Mouse (Mus musculus): ENCODE measurements around the gene Golga2. TPM values are rescaled to one million over a fixed set of nuclear protein-coding genes. Genes with fewer than 3 reads are reported as not detected.
A peak's percentile ranks its signal among the peaks of the same experiment; 100 is the strongest.

The Golga2 gene
- total and polyA plus RNA-seq, 3 experiments = 15.4 to 27.1 (median 23.0) TPM

DNA sequence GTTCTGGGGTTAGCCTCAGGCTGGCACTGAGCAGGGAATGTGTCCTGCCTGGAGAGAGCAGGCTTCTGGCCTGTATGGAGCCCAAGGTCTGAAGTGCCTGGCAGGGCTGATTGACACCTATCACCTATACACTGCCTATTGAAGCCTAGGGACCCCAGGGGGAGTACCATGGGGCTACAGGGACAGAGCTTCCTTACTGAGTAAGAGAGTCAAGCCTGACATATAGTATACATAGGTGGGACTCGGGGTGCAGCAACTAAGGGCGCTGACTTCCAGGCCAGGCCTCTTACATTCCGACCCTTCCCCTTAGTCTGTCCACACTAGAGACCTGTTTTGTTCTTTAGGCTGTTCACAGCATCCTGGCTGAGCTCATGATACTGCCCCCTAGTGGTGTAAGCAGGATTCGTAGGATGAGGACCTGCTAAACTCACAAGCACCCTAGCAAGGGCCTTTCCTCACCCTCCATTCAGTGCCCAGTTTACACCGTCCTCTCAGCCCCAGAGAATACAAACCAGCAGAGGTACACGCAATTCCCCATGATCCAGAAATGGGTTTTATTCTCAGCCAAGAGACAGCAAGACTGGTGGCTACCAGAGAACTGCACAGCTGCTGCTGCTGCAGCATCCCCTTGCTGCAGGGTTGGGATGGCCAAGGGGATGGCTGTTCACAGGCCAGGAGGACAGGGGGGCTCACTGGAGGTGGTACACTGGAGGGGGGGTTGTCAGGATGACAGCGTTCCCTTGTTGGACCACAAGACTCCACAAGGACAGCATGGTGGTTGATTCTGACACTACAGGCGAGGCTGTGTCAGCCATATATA lies 21.0 kb downstream of the Golga2 start:
- in situ Hi-C loops (cut with MboI; ENCODE audit: low pct_ligation_motif_present, low pct_unique_long_range_greater_than_20kb, low sequenced_read_pairs) = no loop called here
- Histone ChIP-seq H3K9ac (ENCODE audit: insufficient read depth, low read depth) (no peak overlapping the region), H3K36me3 (replicated peaks in 1 of 2; ENCODE audit: control insufficient read depth in 1 of 2, insufficient read depth in 1 of 2, low read length in 1 of 2) (peaks cover 48 to 65% of the 10 kb centered on the region in 2 experiments), H3K27ac (ENCODE audit: insufficient read depth, low read depth) (no peak overlapping the region), H3K4me1 (ENCODE audit: control insufficient read depth in 1 of 2, insufficient read depth in 2 of 2) (peaks cover 13 to 28% of the 10 kb centered on the region in 2 experiments), H3K27me3 (replicated peaks) (peaks cover 1% of the 10 kb centered on the region), H3K4me3 (replicated peaks in 1 of 3; ENCODE audit: low read depth in 2 of 3, low read length in 2 of 3, poor library complexity in 1 of 3) (no peak overlapping the region), H3K9me3 (replicated peaks; ENCODE audit: low read length) (no peaks in the 10 kb centered on the region), H3K4me2 (ENCODE audit: insufficient read depth, low read depth, poor library complexity, severe bottlenecking) (no peak overlapping the region), H3K79me2 (replicated peaks; ENCODE audit: control insufficient read depth, extremely low read depth, insufficient read depth, poor library complexity, severe bottlenecking) (no peaks in the 10 kb centered on the region)
- TF ChIP-seq IRF4 (IDR thresholded peaks at IDR 0.05; ENCODE audit: low read depth, low read length) (no peak), CTCF (conservative IDR thresholded peaks at IDR 0.05 in 1 of 2, IDR thresholded peaks at IDR 0.05 in 1 of 2; ENCODE audit: low read depth in 2 of 2, low read length in 2 of 2) (peak; percentile 76 to 93), SMC3 (IDR thresholded peaks at IDR 0.05; ENCODE audit: low read depth, low read length) (peak; percentile 24; the same call in 1 of the 2 replicates)
- peak; percentile 67 for DNase-seq (ENCODE audit: extremely low read depth)
- dilution Hi-C loops (cut with MboI; ENCODE audit: extremely low pct_ligation_motif_present, extremely low pct_unique_long_range_greater_than_20kb, low sequenced_read_pairs) = no loop called here

DNA sequence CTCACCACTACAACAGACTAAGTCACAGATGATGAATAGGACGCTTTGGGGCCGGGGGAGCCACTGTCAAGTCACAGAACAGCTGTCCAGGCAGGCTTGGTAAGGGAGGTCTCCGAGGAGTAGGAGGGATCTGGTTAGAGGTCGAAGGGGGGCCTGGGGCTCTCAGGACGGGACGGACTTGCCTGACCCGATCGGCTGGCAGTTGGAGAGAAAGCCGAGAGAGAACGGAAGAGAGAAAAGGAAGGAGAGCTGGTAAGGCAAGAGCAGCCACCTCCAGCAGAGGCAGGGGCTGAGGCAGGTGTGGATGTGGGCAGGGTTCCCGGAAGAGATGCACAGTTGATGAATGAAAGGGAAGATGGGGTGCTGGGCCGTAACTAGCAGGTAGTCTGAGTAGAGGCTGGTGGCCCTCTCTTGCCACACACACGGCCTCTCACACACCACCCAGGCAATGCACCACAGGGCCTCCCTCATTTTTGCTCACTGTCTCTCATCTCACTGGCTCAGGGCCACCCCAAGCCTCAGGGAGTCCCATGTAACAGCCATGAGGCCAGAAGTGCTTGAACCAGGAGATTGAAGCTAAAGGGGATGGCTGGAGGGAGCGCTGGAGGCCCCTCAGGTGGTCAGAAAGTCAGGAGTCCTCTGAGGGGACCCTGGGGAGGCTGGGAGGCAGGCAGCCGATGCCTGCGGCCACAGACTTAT lies 21.8 kb downstream of the Golga2 start:
- dilution Hi-C loops (cut with MboI; ENCODE audit: extremely low pct_ligation_motif_present, extremely low pct_unique_long_range_greater_than_20kb, low sequenced_read_pairs) (no loop called here), in situ Hi-C loops (cut with MboI; ENCODE audit: low pct_ligation_motif_present, low pct_unique_long_range_greater_than_20kb, low sequenced_read_pairs) (no loop called here)
- peaks cover 4% of the 10 kb centered on the region for H3K27me3 ChIP-seq (replicated peaks)
- H3K79me2 ChIP-seq (replicated peaks; ENCODE audit: control insufficient read depth, extremely low read depth, insufficient read depth, poor library complexity, severe bottlenecking) = no peaks in the 10 kb centered on the region
- peaks cover 13 to 28% of the 10 kb centered on the region in 2 experiments for H3K4me1 ChIP-seq (ENCODE audit: control insufficient read depth in 1 of 2, insufficient read depth in 2 of 2)
- TF ChIP-seq POLR2A (IDR thresholded peaks at IDR 0.05; ENCODE audit: low read depth, low read length) = no peak
- TF ChIP-seq IRF4 (IDR thresholded peaks at IDR 0.05; ENCODE audit: low read depth, low read length) = no peak
- TF ChIP-seq HCFC1 (IDR thresholded peaks at IDR 0.05; ENCODE audit: low read depth, low read length) = no peak
- TF ChIP-seq KAT2A (IDR thresholded peaks at IDR 0.05; ENCODE audit: insufficient replicate concordance, low read length) = no peak
- TF ChIP-seq SIN3A (IDR thresholded peaks at IDR 0.05; ENCODE audit: low read length) = no peak
- TF ChIP-seq BHLHE40 (IDR thresholded peaks at IDR 0.05; ENCODE audit: low read depth, low read length) = no peak
- no peak for TF ChIP-seq JUN (IDR thresholded peaks at IDR 0.05; ENCODE audit: insufficient read depth, low read depth, low read length)
- TF ChIP-seq NRF1 (IDR thresholded peaks at IDR 0.05; ENCODE audit: low read depth, low read length) = no peak
- no peak for TF ChIP-seq ZKSCAN1 (IDR thresholded peaks at IDR 0.05; ENCODE audit: borderline replicate concordance, low read depth, low read length)
- DNase-seq (ENCODE audit: extremely low read depth) = no peak
- no peak overlapping the region for H3K4me2 ChIP-seq (ENCODE audit: insufficient read depth, low read depth, poor library complexity, severe bottlenecking)
- H3K27ac ChIP-seq (ENCODE audit: insufficient read depth, low read depth) = no peak overlapping the region
- peaks cover 40 to 57% of the 10 kb centered on the region in 2 experiments for H3K36me3 ChIP-seq (replicated peaks in 1 of 2; ENCODE audit: control insufficient read depth in 1 of 2, insufficient read depth in 1 of 2, low read length in 1 of 2)
- H3K4me3 ChIP-seq (replicated peaks in 1 of 3; ENCODE audit: low read depth in 2 of 3, low read length in 2 of 3, poor library complexity in 1 of 3) = no peak overlapping the region
- no peak overlapping the region for H3K9ac ChIP-seq (ENCODE audit: insufficient read depth, low read depth)
- H3K9me3 ChIP-seq (replicated peaks; ENCODE audit: low read length) = no peaks in the 10 kb centered on the region
